Mouse (Mus musculus) v-Abl transformed pro-B cells (cell line): Measurements from ENCODE around the gene Fnip2.
"Not testable (repeated sequence)": the region's sequence is repeated elsewhere in the genome, so short reads cannot be mapped to it uniquely, and the experiment has no call there.

Source experiments
- in situ Hi-C, 2 experiments: fragments of 400-800 bp; cut with MboI; formaldehyde crosslinking; loops; one replicate each; pipeline ENCODE4 v1.15.1; 2025; ENCODE audit not compliant: unreplicated experiment in 2 of 2

The Fnip2 gene

GRCm38 (mm10) chr3:79488025-79488424 is 79.6 kb downstream of the Fnip2 start:
- in situ Hi-C loops: no loop called here

- in situ Hi-C loops: no loop called here
These were observed 83.1 kb downstream of the Fnip2 start for GRCm38 (mm10) chr3:79484286-79485063.

- in situ Hi-C loops: no loop called here
These were observed 88.7 kb downstream of the Fnip2 start for GRCm38 (mm10) chr3:79478880-79479279.

GRCm38 (mm10) chr3:79478400-79478799 is 89.2 kb downstream of the Fnip2 start:
- in situ Hi-C loops: no loop called here

GRCm38 (mm10) chr3:79475980-79476379 is 91.6 kb downstream of the Fnip2 start:
- in situ Hi-C loops: no loop called here

- in situ Hi-C loops: loop anchor here in 1 of 2 experiments (25.0 kb wide), 1 partner anchor 337 kb away; no protein-coding TSS in a partner anchor
These were observed 92.7 kb downstream of the Fnip2 start for GRCm38 (mm10) chr3:79474911-79475310.

GRCm38 (mm10) chr3:79472362-79472761 is 95.2 kb downstream of the Fnip2 start:
- in situ Hi-C loops: loop anchor here in 1 of 2 experiments (25.0 kb wide), 1 partner anchor 340 kb away; no protein-coding TSS in a partner anchor

GRCm38 (mm10) chr3:79469440-79469839 is 98.2 kb downstream of the Fnip2 start:
- in situ Hi-C loops: loop anchor here in 1 of 2 experiments (25.0 kb wide), 1 partner anchor 343 kb away; no protein-coding TSS in a partner anchor

- in situ Hi-C loops: loop anchor here in 1 of 2 experiments (25.0 kb wide), 1 partner anchor 354 kb away; no protein-coding TSS in a partner anchor
These were observed 108.8 kb downstream of the Fnip2 start for GRCm38 (mm10) chr3:79458651-79459275.

GRCm38 (mm10) chr3:79455761-79456160 is 111.8 kb downstream of the Fnip2 start:
- in situ Hi-C loops: loop anchor here in 1 of 2 experiments (25.0 kb wide), 1 partner anchor 357 kb away; no protein-coding TSS in a partner anchor

- in situ Hi-C loops: loop anchor here in 1 of 2 experiments (25.0 kb wide), 1 partner anchor 360 kb away; no protein-coding TSS in a partner anchor
These were observed 114.8 kb downstream of the Fnip2 start for GRCm38 (mm10) chr3:79452696-79453263.

GRCm38 (mm10) chr3:79449361-79449760 is 118.2 kb downstream of the Fnip2 start:
- in situ Hi-C loops: no loop called here

GRCm38 (mm10) chr3:79448421-79448820 is 119.2 kb downstream of the Fnip2 start:
- in situ Hi-C loops: no loop called here

GRCm38 (mm10) chr3:79446648-79447047 is 120.9 kb downstream of the Fnip2 start:
- in situ Hi-C loops: not testable (repeated sequence)

- in situ Hi-C loops: no loop called here
These were observed 121.5 kb downstream of the Fnip2 start for GRCm38 (mm10) chr3:79446124-79446523.

GRCm38 (mm10) chr3:79445041-79445440 is 122.6 kb downstream of the Fnip2 start:
- in situ Hi-C loops: no loop called here

- in situ Hi-C loops: no loop called here
These were observed 123.7 kb downstream of the Fnip2 start for GRCm38 (mm10) chr3:79443850-79444249.

- in situ Hi-C loops: no loop called here
These were observed 126.6 kb downstream of the Fnip2 start for GRCm38 (mm10) chr3:79440976-79441491.

GRCm38 (mm10) chr3:79438276-79438675 is 129.3 kb downstream of the Fnip2 start:
- in situ Hi-C loops: loop anchor here in 1 of 2 experiments (10.0 kb wide), 1 partner anchor 213 kb away; no protein-coding TSS in a partner anchor

- in situ Hi-C loops: loop anchor here in 1 of 2 experiments (10.0 kb wide), 1 partner anchor 211 kb away; no protein-coding TSS in a partner anchor
These were observed 131.4 kb downstream of the Fnip2 start for GRCm38 (mm10) chr3:79436186-79436585.

GRCm38 (mm10) chr3:79434985-79435384 is 132.6 kb downstream of the Fnip2 start:
- in situ Hi-C loops: loop anchor here in 1 of 2 experiments (10.0 kb wide), 1 partner anchor 210 kb away; no protein-coding TSS in a partner anchor
